Mouse (Mus musculus) right cerebral cortex, postnatal 10 days (tissue): ENCODE data around the gene Tbc1d10b.

Experiments
- DNase-seq, 2 experiments: peaks; one replicate each; pipeline ENCODE4 v3.0.0; 2021; ENCODE audit warnings: low spot score in 2 of 2

Gene Tbc1d10b

DNA sequence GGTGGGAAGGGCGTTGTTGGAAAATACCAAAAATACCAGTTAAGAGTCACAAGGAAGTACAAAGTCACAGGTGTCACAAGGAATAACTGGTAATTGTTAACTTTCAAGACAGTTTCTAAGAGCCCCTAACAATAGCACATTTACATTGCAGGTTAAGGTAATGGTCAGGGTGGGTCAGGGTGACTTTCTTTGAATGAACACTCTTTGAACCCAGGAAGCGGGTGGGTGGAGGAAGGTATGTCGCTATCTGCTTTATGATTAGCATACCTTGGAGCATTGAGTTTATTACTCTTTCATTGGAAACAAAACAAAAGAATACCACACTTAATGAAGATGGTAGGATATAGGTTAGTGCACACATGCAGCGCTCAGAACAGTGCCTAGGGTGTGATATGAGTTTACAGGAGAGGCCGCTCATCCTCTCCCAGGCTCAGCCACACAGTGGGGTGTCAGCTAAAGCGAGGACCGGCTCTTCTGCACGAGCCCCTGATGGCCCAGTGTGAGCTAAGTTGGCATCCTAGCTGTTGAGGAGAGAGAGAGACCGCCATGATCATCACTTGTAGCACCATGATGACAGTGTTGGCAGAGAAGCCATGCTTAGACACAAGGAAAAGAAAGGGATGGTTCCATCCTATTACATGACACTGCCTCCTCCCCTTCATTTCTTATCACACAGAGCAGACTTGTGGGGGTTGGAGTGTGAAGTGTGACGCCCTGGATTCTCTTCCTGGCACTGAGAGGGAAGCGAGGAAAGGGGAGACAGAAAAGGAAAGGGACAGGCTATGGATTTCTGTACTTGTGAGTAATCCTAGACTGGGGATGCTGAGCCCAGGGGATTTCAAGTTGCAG is 17.1 kb upstream of the Tbc1d10b start:
- DNase-seq: no peak

DNA sequence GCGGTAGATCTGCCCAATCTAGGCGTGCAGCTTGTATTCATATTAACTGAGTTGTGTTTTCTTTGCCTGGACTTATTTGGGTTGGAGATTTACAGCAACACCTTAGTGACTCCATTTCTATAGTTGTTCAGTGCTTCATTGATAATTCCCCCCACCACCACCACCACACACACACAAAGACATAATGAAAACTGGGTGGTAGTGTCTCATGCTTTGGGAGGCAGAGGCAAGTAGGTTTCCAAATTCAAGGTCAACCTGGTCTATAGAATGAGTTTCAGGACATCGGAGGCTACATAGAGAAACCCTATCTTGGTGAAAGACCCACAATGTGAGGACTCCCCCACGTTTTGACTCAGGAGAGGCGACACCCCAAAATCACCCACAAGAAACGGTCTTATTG is 16.3 kb upstream of the Tbc1d10b start:
- no peak for DNase-seq

DNA sequence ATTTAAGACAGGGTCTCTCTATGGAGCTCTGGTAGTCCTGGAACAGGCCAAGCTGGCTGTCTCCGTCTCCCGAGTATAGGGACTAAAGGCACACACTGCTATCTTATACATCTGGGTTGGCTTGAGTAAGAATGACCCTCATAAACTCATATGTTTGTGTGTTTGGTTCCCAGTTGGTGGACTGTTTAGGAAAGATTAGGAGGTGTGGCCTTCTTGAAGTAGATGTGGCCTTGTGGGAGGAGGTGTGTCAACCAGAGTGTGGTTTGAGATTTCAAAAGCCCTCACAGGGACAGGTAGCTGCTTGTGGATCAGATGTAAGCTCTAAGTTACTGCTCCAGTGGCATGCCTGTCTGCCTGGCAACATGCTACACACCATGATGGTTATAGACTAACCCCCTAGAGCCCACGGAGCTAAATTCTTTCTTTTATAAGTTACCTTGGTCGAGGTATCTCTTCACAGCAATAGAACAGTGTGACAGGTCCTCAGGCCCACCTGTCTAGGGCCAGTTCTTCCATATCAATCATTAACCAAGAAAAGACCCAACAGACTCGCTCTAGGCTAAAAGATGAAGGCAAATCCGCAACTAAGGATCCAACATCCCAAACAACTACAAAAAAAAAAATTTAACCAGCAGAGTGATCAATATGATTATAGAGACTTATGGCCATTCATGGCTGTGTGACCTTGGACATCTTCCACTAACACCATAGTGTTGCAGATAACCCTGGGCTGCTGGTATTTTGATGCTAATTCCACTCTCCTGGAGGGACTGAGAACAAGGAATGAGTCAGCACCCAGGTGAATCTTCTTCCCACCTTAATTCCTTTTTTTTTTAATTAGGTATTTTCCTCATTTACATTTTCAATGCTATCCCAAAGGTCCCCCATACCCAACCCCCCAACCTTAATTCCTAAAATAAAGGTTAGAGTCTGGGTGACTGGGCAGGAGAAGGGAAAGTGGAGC is 15.5 kb upstream of the Tbc1d10b start:
- DNase-seq: no peak

DNA sequence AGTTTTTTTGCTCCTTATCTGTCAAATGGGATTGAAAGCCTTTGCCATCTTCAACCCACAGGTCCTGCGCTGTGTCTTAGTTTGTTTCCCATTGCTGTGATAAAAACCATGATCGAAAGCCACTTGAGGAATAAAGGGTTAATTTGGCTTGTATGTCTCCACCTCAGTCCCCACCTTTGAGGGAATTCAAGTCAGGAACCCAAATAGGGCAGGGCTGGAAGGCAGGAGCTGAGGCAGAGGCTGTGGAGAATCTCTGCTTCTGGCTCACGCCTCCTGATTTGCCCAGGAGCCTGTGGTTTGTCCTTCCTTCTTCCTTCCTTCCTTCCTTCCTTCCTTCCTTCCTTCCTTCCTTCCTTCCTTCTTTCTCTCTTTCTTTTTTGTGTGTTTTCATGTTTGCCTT is 14.8 kb upstream of the Tbc1d10b start:
- no peak for DNase-seq

DNA sequence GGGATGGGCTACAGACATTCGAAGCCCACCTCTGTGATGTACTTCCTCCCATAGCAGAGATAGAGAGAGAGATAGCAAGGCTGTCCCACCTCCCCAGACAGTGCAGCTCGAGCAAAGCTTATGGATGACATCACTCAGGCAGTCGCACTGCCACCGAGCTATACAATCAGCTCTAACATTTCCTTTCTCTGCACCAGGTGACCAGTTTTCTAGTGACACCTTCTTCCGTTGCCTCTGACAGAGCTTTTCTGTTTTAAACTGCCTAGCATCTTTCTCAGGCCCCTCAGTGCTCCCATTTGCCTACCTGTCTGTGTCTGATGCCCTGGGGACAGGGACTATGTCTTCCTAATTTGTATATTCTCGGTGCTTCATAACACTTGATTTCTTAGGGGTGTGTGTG is 12.2 kb upstream of the Tbc1d10b start:
- no peak for DNase-seq

DNA sequence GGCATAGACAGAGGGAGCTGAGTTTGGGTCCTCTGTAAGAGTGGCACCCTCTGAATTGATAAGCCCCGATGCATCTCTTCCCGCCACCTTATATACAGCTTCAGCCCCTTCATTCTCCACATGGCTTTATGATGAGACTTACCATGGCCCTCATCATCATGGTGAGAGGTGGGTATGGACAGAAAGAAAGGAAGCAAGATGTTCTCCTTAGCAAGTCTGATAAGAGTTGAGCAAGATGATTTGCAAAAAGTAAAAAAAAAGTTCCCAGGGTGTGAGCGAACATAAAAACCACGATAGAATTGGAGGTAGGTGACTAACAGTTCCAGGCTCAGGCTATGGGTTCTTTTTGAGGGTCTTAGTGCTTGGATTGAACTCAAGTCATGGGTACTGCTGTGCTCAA is 10.4 kb upstream of the Tbc1d10b start:
- no peak for DNase-seq

DNA sequence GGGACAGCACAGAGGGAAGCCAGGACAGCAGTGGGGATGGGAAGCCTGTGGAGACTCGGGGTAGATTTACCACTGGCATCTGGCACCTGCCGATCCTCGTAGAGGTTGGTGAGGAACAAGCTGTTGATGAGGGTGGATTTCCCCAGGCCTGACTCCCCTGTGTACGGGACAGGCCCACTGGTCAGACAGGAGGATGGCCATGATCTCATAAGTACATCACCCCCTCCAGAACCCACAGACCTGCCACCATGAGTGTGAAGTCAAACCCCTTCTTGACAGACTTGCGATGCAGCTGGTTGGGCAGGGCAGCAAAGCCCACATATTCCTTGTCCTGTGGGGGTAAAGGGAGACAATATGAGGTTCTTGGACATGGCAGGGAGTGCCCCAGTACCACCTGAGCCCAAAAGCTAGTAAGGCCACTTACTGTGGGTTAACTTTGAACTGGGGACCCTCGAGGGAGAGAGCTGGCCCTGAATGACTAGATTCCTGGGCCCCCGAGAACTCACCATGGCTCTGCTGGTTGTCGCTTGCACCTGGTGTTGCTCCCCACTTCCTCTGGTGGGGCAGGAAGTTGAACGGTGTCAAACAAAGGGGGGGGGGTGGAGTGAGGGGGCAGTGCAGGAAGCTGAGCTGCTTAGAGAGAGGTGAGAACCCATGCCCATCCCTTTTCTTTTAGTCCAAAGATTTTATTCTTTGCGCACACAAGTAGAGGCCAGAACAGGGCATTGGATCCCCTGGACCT is 9.8 kb upstream of the Tbc1d10b start:
- DNase-seq: no peak

DNA sequence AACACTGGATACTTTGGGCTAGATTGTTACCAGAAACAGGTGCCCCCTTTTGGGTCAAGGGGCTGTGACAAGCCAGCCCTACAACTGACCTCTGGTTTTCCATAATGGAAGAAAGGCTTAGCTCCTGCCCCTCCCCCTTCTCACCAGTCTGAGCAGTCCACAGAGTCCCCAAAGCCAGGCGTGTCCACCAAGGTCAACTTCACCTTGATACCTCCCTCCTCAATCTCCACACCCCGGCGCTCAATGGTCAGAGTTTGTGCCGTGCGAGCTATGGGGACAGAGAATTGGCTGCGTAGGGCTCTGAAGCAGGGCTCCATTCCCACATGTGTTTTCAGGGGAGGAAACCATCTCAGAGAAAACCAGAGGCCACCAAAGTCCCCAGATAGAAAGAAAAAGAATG is 9.2 kb upstream of the Tbc1d10b start:
- no peak for DNase-seq

DNA sequence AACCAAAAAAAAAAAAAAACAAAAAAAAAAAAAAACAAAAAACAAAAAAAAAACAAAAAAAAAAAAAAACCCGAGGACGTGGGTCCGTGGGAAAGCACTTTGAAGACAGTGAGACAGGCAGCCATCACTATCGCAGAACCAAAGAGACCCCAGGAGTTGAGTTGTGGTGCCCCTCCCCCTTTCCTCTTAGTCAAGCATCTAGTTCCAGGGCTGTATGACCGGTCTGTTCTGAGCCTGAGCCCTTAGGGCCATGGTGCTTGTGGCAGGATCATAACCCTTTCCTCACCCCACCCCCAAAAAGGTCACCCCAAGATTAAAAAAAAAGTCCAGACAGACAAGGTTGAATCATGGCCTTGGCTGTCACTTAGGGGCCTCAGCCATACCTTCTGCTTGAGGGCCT is 8.0 kb upstream of the Tbc1d10b start:
- DNase-seq: no peak

DNA sequence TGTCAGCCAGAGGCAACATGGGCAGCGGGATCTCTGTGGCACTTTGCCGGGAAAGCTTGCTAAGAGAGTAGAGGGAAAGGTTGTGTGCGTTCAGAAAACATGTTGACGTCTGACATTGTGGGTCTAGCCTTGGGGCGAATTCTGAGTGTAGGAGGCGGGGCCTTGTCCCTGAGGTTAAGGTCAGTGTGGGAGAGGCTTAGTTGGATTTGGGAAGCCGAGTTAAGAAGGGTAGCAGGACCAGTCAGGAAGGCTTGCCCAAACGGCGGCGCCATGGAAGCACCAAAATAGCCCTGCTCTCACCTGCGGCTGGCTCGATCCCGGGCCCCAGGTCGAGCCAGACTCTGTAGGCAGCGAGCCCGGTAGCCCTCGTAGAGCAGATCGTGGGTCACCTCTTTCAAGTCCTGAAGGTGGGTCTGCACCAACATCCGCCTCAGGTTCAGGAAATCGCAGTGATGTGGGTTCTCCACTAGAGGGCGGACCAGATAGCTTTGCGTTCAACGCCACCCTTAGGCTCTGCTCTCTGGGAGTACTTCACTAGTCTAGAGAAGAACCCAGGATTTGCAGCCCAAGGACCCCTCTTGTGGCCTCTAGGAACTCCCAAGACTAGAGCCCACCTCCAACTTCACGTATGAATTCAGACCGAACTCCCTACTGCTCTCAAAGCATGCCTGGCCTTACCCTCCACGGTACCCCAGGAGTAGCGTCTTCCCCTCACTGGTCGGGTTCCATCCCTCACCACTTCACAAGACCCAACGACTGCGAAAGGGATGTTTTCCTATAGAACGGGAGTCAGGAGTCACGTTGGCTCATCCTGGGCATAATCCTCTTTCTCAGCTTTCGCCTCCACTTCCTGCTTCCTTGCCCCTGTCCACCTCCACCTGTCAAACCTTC is 7.0 kb upstream of the Tbc1d10b start:
- DNase-seq: peak in 1 of 2 experiments; percentile 58

DNA sequence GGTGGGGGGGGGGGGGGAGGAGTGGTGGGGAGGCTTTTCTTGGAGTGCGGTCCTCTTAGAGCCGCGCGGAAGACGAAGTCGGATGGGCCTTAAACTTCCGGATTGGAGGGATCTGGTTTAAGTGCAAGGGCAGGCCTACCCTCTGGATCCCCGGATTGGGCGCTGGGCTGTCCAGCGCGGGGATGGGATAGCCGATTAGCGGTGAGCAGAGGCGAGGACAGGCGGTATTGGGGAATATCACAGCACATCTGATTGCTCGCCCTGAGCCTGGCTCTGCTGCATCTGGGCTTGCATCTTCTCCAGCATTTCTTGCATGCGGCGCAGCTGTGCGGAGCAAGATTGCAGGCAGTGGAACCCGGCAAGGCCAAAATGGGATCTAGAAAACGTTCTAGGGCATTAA is 6.3 kb upstream of the Tbc1d10b start:
- no peak for DNase-seq

DNA sequence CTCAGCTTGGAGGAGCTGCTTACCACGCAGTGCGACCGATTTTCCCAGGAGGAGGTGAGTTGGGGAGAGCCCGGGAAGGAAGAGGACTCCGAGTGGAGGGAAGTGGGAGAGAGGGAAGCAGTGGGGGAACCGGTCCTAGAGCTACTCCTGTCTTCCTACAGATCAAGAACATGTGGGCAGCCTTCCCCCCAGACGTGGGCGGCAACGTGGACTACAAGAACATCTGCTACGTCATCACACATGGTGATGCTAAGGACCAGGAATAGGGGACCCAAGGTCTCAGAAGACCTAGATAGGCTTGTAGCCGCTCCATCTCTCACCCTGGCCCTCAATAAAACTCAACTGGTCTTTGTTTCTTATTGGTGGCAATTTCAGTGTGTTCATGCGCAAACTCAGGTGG is 5.7 kb upstream of the Tbc1d10b start:
- peak in 1 of 2 experiments; percentile 31 for DNase-seq

DNA sequence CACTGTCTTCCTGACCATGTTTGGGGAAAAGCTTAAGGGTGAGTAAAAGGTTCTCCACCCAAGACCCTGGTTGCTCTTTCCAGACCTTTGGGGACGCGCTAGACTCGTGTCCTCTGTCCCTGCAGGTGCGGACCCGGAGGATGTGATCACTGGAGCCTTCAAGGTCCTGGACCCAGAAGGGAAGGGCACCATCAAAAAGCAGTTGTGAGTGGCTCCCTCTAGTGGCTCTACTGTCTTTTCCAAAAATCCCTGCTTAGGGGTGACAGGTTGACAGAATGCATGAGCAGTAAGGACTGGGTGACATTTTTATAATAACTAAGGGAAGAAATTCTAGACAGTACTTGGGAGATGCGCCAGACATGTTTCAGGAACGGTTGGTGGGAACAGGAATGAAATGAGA is 5.2 kb upstream of the Tbc1d10b start:
- no peak for DNase-seq

DNA sequence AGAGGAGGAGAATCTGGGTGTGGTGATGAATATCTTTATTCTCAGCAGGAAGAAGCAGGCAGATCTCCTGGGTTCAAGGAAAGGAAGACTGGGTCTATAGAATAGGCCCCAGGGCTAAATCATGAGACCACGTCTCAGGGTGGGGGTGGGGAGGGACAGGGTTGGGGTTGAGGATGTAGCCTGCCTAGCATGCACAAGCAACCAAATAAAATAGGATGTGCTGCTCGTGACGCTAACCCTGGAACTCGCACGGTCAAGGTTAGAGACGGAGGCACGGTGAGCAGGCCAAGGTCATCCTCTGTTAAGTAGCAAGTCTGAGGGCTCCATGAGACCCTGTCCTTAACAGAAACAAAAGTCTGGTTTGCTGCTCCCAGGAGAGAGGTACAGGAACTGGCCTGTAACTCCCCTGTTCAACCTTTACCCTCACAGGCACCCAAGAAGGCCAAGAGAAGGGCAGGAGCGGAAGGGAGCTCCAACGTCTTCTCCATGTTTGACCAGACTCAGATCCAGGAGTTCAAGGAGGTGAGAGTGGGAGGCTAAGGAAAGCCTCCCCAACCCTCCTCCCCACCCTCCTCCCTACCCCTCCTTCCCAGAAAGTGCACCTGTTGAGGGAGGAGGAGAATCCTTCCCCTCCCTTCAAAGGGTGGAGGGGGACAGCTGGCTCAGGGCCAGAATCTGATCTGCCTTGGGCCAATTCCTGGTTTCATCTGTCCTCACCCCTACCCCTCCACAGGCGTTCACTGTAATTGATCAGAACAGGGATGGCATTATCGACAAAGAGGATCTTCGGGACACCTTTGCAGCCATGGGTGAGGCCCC is 4.4 kb upstream of the Tbc1d10b start:
- DNase-seq: no peak

DNA sequence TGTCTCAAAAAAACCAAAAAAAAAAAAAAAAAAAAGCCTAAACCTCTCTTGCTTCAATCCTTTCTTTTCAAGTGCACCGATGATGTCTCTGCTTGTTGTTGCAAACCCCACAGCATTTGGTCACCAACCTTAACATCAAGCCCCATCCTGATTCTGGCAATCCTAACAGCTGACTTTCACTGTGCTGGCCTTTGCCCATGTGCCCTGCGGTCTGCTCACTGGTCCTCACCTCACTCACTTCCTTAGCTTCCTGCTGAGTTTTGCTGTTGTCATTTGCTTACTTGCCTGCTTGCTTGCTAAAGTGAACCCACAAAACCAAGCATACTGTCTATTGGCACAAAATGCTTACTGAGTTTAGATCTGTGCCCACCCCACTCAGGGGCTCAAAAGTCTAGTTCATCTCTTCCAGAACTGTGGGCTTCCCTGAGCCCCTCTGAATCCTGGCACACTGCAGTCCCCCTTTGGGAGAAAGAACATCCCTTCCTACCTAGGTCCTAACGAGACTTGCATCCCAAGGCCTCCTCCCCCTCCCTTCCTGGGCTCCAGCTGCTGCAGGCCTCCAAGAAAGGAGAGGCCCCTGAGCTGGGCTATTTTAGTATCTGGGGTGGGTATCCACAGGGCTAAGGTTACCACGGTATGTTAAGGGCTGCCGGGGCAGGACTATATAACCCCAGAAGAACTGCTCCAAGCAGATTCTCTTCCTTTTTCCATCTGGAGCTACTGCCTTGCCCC is 2.9 kb upstream of the Tbc1d10b start:
- no peak for DNase-seq

DNA sequence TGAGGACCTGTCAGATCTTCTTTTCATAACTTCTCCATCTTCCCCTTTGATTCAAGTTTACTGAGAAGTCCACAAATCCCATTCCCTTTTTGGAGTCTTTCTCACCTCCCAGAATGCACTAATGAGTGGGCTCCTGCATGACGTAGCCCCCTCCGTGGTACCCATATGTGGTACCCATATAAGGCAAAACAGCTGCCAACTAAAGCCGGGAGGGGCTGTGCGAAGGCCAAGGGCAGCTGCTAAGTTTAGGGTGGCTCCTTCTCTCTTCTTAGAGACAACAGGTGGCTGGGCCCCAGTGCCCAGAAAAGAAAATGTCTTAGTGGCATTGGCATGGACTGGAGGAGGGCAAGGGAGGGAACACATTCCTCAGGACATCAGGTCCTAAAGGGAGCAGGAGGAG is 2.0 kb upstream of the Tbc1d10b start:
- peak in 1 of 2 experiments; percentile 48 for DNase-seq

DNA sequence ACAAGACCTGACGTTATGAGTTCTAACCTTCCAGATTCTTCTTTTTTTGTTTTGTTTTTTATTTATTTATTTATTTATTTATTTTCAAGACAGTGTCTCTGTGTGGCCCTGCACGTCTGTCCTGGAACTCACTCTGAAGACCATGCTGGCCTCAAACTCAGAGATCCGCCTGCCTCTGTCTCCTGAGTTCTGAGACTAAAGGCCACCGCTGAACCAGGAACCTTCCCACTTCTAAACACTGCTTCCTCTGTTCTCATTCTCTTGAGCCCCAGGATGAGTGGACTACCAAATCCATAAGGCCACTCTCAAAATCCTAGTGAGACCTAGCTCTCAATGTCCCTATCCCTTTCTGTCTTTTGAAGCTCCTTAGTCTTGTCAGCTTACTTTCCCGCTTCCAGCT is 1.6 kb upstream of the Tbc1d10b start:
- DNase-seq: no peak

DNA sequence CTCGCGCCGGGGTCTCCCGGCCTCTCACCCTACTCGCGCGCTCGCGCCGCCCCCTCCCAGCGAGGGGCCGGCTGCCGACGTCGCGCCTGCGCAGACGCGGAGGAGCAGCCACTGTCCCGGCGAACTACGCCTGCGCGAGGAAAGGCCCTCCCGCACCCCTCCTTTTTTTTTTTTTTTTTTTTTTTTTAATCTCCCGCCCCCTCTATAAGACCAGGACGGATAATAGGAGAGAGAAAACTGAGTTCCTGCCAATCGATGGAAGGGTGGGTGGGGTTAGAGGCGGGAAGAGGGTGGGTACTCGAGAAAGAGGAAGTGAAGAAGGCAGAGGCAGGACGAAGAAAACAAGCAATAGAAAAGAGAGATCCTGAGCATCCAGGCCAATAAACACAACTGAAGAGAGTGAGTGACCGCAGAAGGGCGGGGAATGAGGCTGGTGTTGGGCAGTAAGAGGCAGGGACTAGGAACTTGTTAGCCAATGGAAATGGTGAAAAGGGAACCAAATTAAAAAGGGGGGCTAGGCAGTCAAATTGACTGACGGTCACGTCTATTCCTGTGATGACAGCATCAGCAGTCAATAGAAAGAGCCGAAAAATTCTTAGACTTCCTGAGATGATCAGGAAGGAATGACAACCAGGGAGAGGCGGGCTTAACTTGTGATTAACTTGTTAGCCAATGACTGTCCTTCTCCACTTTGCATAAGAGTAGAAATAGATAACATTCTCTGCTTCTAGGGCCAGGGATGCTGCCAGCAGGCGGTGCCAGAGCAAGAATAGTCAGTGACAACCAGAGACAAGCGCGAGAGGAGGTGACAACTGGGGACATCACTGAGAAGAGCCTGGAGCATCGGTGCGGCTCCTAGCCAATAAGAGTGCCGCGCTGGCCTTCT is 528 bp upstream of the Tbc1d10b start, which contains the start of gene Mylpf:
Gene Mylpf, plus strand, starts transcription at position 338 of the 886 bp plus-strand sequence.
- peak; percentile 96 to 98 for DNase-seq
